Mouse (Mus musculus) liver, postnatal 0 days (tissue): ENCODE results near the gene Cenpi.

ENCODE experiments used
- CTCF ChIP-seq: sonication (generic); IDR thresholded peaks from 2 replicates; pipeline ENCODE4 v1.5.1; 2016; ENCODE audit warnings: antibody characterized with exemption, low read depth
- EP300 ChIP-seq: IDR thresholded peaks from 2 replicates; pipeline ENCODE4 v1.6.1; 2016; ENCODE audit warnings: antibody characterized with exemption, low read depth, mild to moderate bottlenecking

DNA sequence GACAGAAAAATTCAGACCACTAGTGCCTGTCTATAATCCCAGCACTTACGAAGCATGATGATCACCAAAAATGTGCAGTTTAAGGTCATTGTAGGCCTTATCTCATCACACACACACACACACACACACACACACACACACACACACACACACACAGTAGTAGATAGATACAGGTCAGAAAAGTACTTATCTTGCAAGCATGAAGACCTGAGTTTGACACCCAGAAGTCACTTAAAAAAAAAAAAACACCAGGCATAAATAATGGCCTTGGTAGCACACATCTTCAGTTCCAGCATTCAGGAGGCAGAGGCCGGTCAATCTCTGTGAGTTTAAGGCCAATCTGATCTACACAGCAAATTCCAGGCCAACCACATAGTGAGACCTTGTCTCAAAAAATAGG is 20.6 kb upstream of the Cenpi start:
- no peak for TF ChIP-seq CTCF
- TF ChIP-seq EP300: no peak
